ENCODE assay signal across 13 mouse cellular contexts in genomic region chr1:63473272-63473671, GRCm38 (mm10). TPM values are rescaled to one million over a fixed set of nuclear protein-coding genes. Genes with fewer than 3 reads are reported as not detected.
"Had no signal": no experiment of that assay in that cellular context is flagged by ENCODE, and none has a peak within 500 bp of the region (broad histone marks: within the 10 kb centered on the region; RNA-seq: fewer than 3 reads in every experiment).

No protein-coding gene starts in this region.

- H3K27me3 ChIP-seq: limb, embryonic 13.5 days had no signal

- H3K4me2 ChIP-seq: limb, embryonic 13.5 days had no signal

- H3K36me3 ChIP-seq: limb, embryonic 13.5 days had no signal

- ATAC-seq: intestine, embryonic 16.5 days had no signal

- H3K9me3 ChIP-seq: limb, embryonic 13.5 days had no signal

- H3K4me3 ChIP-seq: limb, embryonic 13.5 days; myocyte had no signal

- H3K9ac ChIP-seq: limb, embryonic 13.5 days; liver, embryonic 14.5 days had no signal

- H3K27ac ChIP-seq: limb, embryonic 13.5 days; liver, embryonic 14.5 days had no signal

- DNase-seq: kidney, adult 8-10 months; kidney, postnatal 36 days; layer of hippocampus, adult 9-11 months; layer of hippocampus, postnatal 36 days; lung, adult 18-20 months; right cerebral cortex, adult 18-20 months; right cerebral cortex, postnatal 25 days; thymus, postnatal 4 days had no signal

RNA-seq across cellular contexts. Expression of gene Adam23, which starts 27.6 kb away (rescaled TPM):
- total RNA-seq: megakaryocyte-erythroid progenitor cell, adult 5-6 weeks had no signal
